Mouse (Mus musculus) liver, adult 2 months (tissue): ENCODE results near the gene Chst8.

ENCODE experiments used
- CTCF ChIP-seq: fragments of 200-500 bp; IDR thresholded peaks from 2 replicates; pipeline ENCODE4 v1.5.1; 2011; ENCODE audit warnings: low read depth, low read length, control low read depth
- POLR2A ChIP-seq: fragments of 200-500 bp; IDR thresholded peaks from 2 replicates; pipeline ENCODE4 v1.6.1; 2011; ENCODE audit warnings: low read length, control low read depth; ENCODE audit not compliant: insufficient read depth; ENCODE audit errors: extremely low read depth

DNA sequence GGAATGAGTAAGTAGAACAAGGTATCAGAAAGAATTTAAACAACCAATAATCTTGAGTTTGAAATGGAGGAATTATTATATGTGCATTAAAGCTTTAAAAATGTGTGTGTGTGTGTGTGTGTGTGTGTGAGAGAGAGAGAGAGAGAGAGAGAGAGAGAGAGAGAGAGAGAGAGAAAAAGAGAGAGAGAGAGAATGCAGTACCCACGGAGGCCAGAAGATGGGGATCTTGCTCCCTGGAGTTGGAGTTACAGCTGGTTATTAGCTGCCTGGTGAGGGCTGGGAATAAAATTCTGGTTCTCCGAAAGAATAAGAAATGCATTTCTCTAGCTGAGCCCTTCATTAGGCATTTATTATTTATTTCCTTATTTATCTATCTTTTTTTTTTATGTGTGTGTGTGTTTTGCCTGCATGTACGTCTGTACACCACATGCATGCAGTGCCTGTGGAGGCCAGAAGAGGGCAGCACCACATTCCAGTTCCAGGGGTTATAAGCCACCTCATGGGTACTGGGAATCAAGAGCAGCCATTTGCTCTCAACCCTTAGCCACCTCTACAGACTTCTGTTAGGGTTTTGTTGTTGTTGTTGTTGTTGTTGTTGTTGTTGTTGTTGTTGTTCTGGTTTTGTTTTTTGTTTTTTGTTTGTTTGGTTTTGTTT, 13.9 kb upstream of the Chst8 start:
- TF ChIP-seq CTCF (peak; percentile 45), POLR2A (no peak)
